Mouse (Mus musculus): ENCODE results near the gene Scg5.

The Scg5 gene

GRCm38 (mm10) chr2:113828943-113829882 lies at the start of gene Scg5:
Gene Scg5 (minus strand): TSS chr2:113829121.
- peak; percentile 95 for ATAC-seq (ENCODE audit: insufficient number of reproducible peaks, low FRiP score, low TSS enrichment)

DNA sequence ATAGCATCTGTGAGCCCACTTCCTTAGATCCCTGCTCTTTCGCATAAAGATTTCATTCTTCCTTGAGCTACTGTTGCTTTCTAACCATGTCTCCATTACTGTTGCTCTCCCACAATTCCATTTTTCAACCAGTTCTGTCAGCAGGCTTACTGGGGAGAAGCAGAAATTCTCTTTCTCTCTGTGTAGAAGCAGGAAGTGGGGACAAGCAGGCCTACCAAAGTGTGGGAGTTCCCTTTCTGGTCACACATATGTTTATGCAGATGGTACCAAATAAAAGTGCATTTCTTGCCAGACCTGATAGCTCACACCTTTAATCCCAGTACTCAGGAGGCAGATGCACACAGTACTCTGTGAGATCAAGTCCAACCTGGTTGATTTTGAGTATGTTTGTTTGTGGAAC lies 41.2 kb upstream of the Scg5 start:
- ATAC-seq (ENCODE audit: insufficient number of reproducible peaks, low FRiP score, low TSS enrichment), result no peak

DNA sequence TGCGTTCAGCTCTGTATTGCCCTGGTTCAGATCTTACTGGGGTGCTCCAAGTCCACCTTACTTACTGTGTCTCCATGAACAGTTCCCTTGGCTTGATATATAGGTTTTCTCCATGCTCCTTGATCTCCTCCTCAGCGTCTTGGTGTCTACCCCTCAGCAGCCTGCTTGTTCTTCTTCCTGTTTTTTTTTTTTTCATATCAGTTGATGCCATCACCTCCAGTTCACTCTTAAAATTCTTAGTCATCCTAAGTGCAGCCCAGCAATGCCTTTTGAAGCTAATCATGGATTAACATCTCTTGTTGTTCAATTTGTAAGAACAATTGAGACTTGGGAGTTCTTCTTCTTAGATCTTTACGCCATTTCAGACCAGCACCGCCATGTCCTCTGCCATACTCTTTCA lies 39.5 kb upstream of the Scg5 start:
- ATAC-seq (ENCODE audit: insufficient number of reproducible peaks, low FRiP score, low TSS enrichment), result no peak

DNA sequence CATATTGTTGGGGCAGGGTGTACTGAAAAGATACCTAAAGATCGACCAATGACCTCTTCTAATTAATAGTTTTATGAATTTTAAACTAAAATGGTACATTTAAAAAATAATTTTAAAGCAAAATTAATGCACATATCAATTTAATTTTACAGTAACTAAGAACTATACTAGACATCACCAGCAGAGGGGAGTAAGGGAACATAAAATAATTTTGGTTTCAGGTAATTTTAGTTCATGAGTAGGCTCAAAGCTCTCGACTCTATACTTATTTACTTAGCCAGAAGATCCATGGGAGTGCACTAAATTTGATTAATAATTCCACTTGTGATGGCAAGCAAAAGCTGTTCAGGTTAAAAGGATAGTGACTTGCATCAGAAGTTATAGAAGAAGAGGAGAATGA lies 37.2 kb upstream of the Scg5 start:
- no peak for ATAC-seq (ENCODE audit: insufficient number of reproducible peaks, low FRiP score, low TSS enrichment)

DNA sequence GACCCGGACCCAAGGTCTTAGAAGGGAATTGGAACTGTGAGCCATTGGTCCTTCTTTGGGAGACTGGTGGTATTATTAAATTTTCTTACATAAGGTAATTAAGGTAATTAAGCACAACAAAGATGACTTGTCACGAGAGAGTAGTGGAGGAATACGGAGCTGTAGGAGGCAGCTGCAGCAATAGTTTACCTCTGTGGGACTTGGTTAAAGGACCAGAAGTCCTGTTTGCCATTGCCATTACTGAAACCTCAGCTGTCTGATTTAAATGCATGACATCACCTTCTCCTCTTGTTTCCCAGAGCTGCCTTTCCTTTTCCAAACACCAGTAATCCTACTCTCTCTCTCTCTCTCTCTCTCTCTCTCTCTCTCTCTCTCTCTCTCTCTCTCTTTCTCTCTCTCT lies 20.2 kb upstream of the Scg5 start:
- ATAC-seq (ENCODE audit: insufficient number of reproducible peaks, low FRiP score, low TSS enrichment), result peak; percentile 36

DNA sequence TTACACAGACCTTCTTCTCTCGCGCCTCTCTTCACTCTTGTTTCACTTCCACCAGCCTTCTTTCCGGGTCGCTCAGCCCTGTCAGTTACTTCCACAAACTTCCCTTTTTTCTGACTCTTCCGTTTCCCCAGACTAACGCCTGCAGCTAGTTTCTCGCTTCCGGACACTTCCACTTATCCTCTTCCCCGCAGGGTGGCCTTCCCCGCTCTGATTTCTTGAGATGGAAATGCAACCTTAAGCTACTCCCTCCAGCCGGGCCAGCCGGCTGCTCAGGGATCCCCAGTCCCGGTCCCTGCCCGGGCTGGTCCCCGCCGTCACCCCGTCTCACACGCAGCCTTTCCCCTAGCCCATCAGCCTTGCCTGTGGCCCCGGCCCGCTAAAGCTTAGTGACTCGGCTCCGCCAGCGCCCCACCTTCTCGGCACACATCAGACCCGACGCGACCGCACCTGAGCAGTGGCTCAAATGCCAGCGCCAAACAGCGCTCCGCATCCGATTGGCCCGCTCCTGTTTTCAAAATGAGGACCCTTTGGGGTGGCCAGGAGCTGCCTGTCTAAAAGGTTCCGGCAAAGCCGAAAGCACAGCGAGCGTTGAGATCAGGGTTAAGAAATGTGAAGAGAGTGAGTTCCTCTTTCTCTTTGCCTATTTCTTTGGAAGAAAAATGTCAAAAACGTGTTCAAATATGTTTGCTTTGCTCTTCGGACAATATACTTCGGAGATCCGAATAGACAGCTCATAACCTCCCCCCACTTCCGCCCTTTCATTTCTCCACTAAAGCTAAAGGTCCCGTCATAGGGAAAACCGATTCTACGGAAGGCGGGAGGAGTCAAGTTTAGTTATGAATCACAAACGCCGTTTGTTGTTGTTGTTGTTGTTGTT lies 19.6 kb upstream of the Scg5 start, which contains the start of gene Arhgap11a:
Arhgap11a (minus strand) TSS at position 417 of the 877 bp plus-strand sequence.
- ATAC-seq (ENCODE audit: insufficient number of reproducible peaks, low FRiP score, low TSS enrichment), result peak; percentile 95

- ATAC-seq (ENCODE audit: insufficient number of reproducible peaks, low FRiP score, low TSS enrichment), result no peak
Measured at GRCm38 (mm10) chr2:113847678-113848244, 18.8 kb upstream of the Scg5 start.

GRCm38 (mm10) chr2:113845081-113845480 lies 16.2 kb upstream of the Scg5 start:
- ATAC-seq (ENCODE audit: insufficient number of reproducible peaks, low FRiP score, low TSS enrichment), result no peak

DNA sequence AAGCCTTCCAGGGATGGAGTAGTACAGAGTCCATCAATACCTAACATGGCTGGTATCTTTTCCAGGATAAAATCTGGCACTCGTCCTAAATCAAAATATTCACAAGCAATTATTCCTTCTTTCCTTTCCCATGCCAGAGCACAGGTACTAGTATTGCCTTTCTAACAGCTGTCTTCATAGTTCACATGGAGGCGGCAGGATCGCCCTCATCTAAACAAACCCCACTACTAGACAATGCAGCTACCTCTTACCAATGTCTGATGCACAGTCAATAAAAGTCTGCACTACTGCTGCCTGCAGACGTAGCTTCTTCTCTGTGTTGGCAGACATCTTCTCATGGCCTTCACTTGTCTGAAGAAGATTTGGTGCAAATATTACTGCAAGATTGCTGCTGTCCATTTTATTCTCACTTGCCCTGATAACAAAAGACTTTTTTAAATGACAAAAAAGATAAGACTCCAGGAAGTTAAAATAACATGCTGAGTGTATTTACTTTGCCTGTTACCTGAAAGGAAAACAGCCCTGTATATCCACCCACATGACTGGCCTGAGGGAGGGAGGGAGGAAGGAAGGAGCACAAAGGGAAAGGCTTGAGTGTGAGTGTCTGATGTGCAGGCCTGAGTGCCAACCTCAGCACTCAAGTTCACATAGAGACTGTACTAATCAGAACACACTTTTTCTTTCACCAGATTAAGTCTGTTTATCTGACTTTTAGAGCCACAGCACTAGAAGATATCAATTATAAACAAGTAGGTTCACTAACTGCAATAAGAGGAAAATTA lies 12.9 kb upstream of the Scg5 start:
- no peak for ATAC-seq (ENCODE audit: insufficient number of reproducible peaks, low FRiP score, low TSS enrichment)

GRCm38 (mm10) chr2:113839488-113839887 lies 10.6 kb upstream of the Scg5 start:
- no peak for ATAC-seq (ENCODE audit: insufficient number of reproducible peaks, low FRiP score, low TSS enrichment)

GRCm38 (mm10) chr2:113835219-113835618 lies 6.3 kb upstream of the Scg5 start:
- ATAC-seq (ENCODE audit: insufficient number of reproducible peaks, low FRiP score, low TSS enrichment), result no peak

DNA sequence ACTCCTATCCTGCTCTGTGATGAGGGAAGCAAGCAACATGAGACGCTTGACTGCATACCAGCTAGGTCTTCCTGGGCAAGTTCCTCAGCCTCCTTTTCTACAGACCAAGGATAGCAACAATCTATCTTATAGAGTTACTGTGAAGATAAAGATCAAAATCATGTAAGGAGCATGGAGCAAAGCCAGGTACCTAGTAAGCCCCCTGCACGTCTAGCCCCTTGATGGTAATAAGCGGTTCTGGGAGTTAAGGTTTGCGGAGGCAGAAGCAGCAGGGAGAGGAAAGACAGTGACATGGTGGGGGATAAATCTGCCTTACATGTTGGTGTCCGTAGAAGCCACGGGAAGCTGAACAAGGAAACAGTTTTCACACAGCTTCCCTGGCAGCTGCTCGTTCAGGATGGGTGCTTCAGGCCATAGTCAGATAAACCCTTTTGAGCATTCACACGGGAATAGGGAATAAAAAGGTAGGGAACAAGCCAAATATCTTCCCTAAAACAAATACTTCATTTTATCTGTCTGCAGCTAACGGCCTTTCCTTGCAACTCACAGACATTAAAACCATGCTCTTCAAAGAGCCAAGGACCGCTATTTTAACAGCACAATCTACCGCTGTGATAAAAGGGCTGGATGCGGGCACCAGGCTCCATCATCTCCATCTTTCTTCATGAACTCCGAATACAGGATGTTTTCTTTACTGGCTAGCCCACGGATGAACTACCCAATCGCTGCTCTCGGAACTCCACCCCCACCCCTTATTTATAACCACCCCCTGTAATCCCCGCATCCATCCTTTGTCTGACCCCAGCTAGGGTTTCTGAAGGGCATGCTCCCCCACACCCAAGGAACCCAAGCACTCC lies 607 bp downstream of the Scg5 start:
- ATAC-seq (ENCODE audit: insufficient number of reproducible peaks, low FRiP score, low TSS enrichment), result no peak

DNA sequence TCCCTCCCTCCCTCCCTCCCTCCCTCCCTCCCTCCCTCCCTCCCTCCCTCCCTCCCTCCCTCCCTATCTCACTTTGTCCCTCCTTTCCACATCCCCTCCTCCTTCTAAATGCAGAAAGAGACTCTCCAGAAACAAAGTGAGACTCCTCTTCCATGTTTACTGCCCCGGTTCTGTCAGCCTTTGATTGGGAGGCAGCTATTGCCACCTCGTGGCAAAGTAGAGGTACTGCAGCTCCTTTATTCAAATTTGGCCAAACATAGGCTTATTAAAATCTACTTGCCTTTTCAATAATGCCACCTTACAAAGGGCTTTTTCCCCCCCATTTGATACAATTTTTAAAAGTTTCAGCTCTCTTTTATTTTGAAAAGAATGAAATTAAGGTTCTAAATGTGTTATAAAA lies 5.0 kb downstream of the Scg5 start:
- ATAC-seq (ENCODE audit: insufficient number of reproducible peaks, low FRiP score, low TSS enrichment), result no peak

- no peak for ATAC-seq (ENCODE audit: insufficient number of reproducible peaks, low FRiP score, low TSS enrichment)
Measured at GRCm38 (mm10) chr2:113822367-113822766, 6.6 kb downstream of the Scg5 start.

DNA sequence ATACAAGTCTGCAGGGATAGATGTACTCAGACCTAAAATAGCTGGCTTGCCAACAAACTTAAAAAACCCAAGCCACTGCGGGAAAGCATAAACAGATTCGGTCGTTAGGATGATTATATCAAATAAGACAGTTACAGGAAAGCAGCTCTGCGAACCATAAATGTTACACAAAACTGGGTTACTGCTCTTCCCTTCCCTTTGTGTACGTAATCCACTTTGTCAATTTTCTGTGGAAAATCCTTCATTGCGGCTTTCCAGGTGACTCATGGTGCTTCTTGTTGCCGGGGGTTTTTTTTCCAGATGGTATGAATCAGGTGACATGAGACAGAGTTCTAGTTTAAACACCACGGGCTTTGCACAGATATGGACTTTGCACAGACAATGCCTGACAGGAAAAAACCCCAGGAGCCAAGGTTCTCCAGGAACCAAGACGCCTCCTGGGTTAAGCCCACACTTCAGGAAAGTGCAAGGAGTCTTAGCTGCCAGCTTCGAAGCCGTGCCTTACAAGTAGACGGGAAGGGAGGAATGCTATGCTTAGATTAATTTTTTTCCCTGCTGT lies 7.7 kb downstream of the Scg5 start:
- ATAC-seq (ENCODE audit: insufficient number of reproducible peaks, low FRiP score, low TSS enrichment), result no peak

DNA sequence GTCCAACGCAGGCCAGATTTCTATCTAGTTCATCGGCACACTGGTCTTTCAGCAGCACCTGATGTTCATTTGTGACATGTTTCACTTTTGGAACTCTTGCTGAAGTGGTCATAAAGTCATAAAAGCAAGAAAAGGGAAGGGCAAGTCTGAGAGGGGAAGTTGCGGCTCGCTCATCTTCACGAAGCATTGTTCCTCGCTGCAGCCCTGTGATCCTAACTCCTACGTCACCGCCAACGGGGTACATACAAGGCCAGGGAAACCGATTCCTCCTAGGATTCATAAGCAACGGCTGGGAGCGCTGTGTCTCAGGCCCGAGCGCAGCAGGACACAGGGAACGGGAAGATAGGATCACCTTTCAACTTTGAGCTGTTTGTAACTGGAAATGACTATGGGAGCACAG lies 8.8 kb downstream of the Scg5 start:
- no peak for ATAC-seq (ENCODE audit: insufficient number of reproducible peaks, low FRiP score, low TSS enrichment)

DNA sequence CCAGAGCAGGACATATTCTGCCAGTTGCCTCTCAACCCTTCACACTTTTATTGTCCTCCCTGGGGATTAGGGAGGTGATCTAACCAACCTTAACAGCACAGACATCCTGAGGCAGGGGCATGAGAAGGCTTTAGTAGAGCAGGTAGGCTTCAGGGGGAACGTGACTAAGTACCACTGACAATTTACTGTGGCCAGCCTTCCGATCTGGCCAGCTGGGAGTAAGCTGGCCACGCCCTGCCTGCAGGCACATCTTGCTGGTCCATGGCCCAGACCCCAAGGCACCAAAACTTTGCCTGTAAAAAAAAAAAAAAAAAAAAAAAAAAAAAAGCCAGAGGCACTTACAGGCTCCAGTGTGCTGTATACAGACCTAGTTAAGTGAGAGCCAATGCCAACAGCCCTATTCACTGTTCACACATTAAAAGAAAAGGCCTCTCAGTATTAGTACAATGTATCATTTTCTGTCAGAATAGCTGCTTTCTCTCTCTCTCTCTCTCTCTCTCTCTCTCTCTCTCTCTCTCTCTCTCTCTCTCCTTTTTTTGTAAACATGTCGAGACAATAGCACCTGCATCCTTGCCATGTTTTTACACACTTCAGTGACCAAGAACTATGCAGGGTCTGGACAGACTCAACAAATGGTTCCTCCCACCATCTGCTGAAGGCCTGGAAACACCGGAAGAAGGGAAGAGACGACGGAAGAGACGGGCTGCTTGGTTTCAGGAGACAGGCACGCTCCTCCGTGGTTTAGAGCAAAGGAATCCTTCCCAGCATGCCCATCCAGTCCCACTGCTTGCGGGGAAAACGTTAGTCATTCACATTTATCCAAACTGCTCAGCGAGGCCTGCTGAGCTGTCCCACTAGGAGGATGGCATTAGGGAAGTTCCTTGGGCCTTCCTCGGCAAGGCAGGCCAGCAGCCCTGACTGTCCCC lies 11.0 kb downstream of the Scg5 start:
- peak; percentile 60; the same call in 1 of the 2 replicates for ATAC-seq (ENCODE audit: insufficient number of reproducible peaks, low FRiP score, low TSS enrichment)

DNA sequence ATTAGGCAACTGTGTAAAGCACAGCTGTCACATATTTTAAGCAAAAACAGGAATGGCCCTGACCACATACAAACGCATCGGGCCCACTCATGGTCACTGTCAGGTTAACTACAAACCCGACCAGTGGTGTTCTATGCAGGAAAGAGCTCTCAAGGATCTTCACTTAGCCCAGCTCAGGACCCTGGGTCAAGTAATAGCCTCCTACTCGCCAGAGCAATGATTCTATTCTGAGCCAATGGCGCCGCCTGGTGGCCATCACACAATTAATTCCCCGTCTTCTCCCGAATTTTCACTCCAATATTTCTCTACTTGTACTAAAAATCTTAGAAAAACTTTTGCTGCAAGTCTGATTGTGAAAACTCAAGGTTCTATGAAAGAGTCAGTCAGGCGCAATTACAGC lies 21.3 kb downstream of the Scg5 start:
- ATAC-seq (ENCODE audit: insufficient number of reproducible peaks, low FRiP score, low TSS enrichment), result 0 out of 2 replicates have a peak, but pooled peaks have one; percentile 47

Data from cerebellum, adult (tissue).